ENCODE assay signal across 9 mouse cellular contexts in genomic region chr8:73355979-73356378, GRCm38 (mm10). TPM values are rescaled to one million over a fixed set of nuclear protein-coding genes. Genes with fewer than 3 reads are reported as not detected.
A peak's percentile ranks its signal among the peaks of the same experiment; 100 is the strongest.
DNase-seq lines count a peak whose midpoint lies in the region; ATAC-seq and TF ChIP-seq lines count a peak whose summit lies in the region.
"Had no signal": no experiment of that assay in that cellular context is flagged by ENCODE, and none has a peak within 500 bp of the region (broad histone marks: within the 10 kb centered on the region; RNA-seq: fewer than 3 reads in every experiment).

No protein-coding gene starts in this region.

- no peak overlapping the region for H3K4me3 ChIP-seq in forebrain, embryonic 16.5 days (replicated peaks; ENCODE audit: low read length)
- no peak overlapping the region for H3K4me3 ChIP-seq in limb, embryonic 14.5 days (replicated peaks; ENCODE audit: low read length)
- H3K4me3 ChIP-seq: embryonic facial prominence, embryonic 15.5 days had no signal

- 20% methylated on average over 2 of the region's 2 CpGs for WGBS in forebrain, embryonic 16.5 days
- WGBS in limb, embryonic 14.5 days: 37% methylated on average over 2 of the region's 2 CpGs

- H3K27me3 ChIP-seq in forebrain, embryonic 16.5 days (replicated peaks; ENCODE audit: control insufficient read depth, insufficient read depth, low read length): no peaks in the 10 kb centered on the region
- no peaks in the 10 kb centered on the region for H3K27me3 ChIP-seq in limb, embryonic 14.5 days (ENCODE audit: control insufficient read depth, insufficient read depth, low read length)
- H3K27me3 ChIP-seq: embryonic facial prominence, embryonic 15.5 days had no signal

- peak; percentile 6 for DNase-seq in ovary, postnatal 36 days (ENCODE audit: low spot score)
- no peak for DNase-seq in ovary, adult 18-20 months (ENCODE audit: low spot score)
- DNase-seq in brain, embryonic 14.5 days (ENCODE audit: low read depth): peak; percentile 92
- peak; percentile 79 for DNase-seq in kidney, adult 9 months
- peak; percentile 69 for DNase-seq in limb, embryonic 14.5 days (ENCODE audit: low spot score)
- DNase-seq in retina, postnatal 1 day: peak; percentile 84

- H3K9ac ChIP-seq in forebrain, embryonic 16.5 days (replicated peaks; ENCODE audit: low read depth, low read length): no peak overlapping the region
- H3K9ac ChIP-seq in limb, embryonic 14.5 days (ENCODE audit: low read depth, low read length, severe bottlenecking): no peak overlapping the region
- H3K9ac ChIP-seq: embryonic facial prominence, embryonic 15.5 days had no signal

- TF ChIP-seq POLR2A in brain, embryonic 14.5 days (IDR thresholded peaks at IDR 0.05; ENCODE audit: borderline replicate concordance, extremely low read depth, insufficient read depth, insufficient read length, poor library complexity, severe bottlenecking): no peak
- TF ChIP-seq POLR2A in limb, embryonic 14.5 days (IDR thresholded peaks at IDR 0.05; ENCODE audit: borderline replicate concordance, extremely low read depth, insufficient read depth, insufficient read length): no peak

- H3K4me1 ChIP-seq in forebrain, embryonic 16.5 days (replicated peaks; ENCODE audit: control insufficient read depth, insufficient read depth, low read length): peaks cover 11% of the 10 kb centered on the region
- H3K4me1 ChIP-seq in limb, embryonic 14.5 days (ENCODE audit: control insufficient read depth, insufficient read depth, low read length): peaks cover 11% of the 10 kb centered on the region

- no peaks in the 10 kb centered on the region for H3K9me3 ChIP-seq in forebrain, embryonic 16.5 days (ENCODE audit: control insufficient read depth, low read length)
- H3K9me3 ChIP-seq in limb, embryonic 14.5 days (ENCODE audit: control insufficient read depth, low read length): no peaks in the 10 kb centered on the region
- H3K9me3 ChIP-seq: embryonic facial prominence, embryonic 15.5 days had no signal

- no peak for ATAC-seq in forebrain, embryonic 16.5 days
- no peak for ATAC-seq in limb, embryonic 14.5 days (ENCODE audit: low FRiP score, low read depth)
- no peak for ATAC-seq in activated CD4-positive, CD25-positive, alpha-beta regulatory T cell, adult 4 months

- no peak overlapping the region for H3K27ac ChIP-seq in forebrain, embryonic 16.5 days (ENCODE audit: low read length)
- no peak overlapping the region for H3K27ac ChIP-seq in limb, embryonic 14.5 days (replicated peaks; ENCODE audit: low read depth, low read length)
- H3K27ac ChIP-seq: embryonic facial prominence, embryonic 15.5 days had no signal

- no peaks in the 10 kb centered on the region for H3K36me3 ChIP-seq in forebrain, embryonic 16.5 days (ENCODE audit: control insufficient read depth, insufficient read depth)
- H3K36me3 ChIP-seq in limb, embryonic 14.5 days (ENCODE audit: control insufficient read depth, insufficient read depth, low read length): no peaks in the 10 kb centered on the region
- H3K36me3 ChIP-seq: embryonic facial prominence, embryonic 15.5 days had no signal

- peak; percentile 61; the same call in 1 of the 2 replicates for TF ChIP-seq CTCF in brain, embryonic 14.5 days (IDR thresholded peaks at IDR 0.05; ENCODE audit: borderline replicate concordance, extremely low read depth, insufficient read depth, insufficient read length)

- H3K4me2 ChIP-seq in forebrain, embryonic 16.5 days (ENCODE audit: low read length): peak overlapping the region; percentile 86
- H3K4me2 ChIP-seq in limb, embryonic 14.5 days (replicated peaks; ENCODE audit: low read depth, low read length, severe bottlenecking): no peak overlapping the region
- H3K4me2 ChIP-seq: embryonic facial prominence, embryonic 15.5 days had no signal

RNA-seq across cellular contexts. Expression of gene Large1, which starts 2.6 kb away (rescaled TPM):
- 31.5 and 43.1 TPM in 2 replicates for polyA plus RNA-seq in brain, embryonic 14.5 days (2012; rRNA removed)
- polyA plus RNA-seq in forebrain, embryonic 16.5 days (2015; fragmentation: Nextera tagmentation; extraction: Ambion mirVana): 17.0 and 18.2 TPM in 2 replicates
- polyA plus RNA-seq in limb, embryonic 14.5 days (2012; rRNA removed): 20.6 and 23.5 TPM in 2 replicates
- polyA plus RNA-seq in limb, embryonic 14.5 days (2014; fragmentation: Nextera tagmentation; extraction: Ambion mirVana): 15.0 and 15.3 TPM in 2 replicates
- polyA plus RNA-seq in activated CD4-positive, CD25-positive, alpha-beta regulatory T cell, adult 4 months (2017; shearing (Covaris generic)): under 1 TPM; 0.17 to 0.30 TPM

Comparison
In these comparisons a context has a peak if more than half of its experiments do, and no peak if none do; other contexts are left out.
1. RNA of gene Large1, which starts 2.6 kb away (polyA plus RNA-seq): 31.5 to 43.1 TPM in brain, embryonic 14.5 days, 15.0 to 23.5 TPM in limb, embryonic 14.5 days and 17.0 to 18.2 TPM in forebrain, embryonic 16.5 days; 0.17 to 0.30 TPM in activated CD4-positive, CD25-positive, alpha-beta regulatory T cell, adult 4 months; every median in the first group is over 10 times any median in the second.